Mouse (Mus musculus): Measurements from ENCODE around the gene Knop1. TPM values are rescaled to one million over a fixed set of nuclear protein-coding genes. Genes with fewer than 3 reads are reported as not detected.

The Knop1 gene
- polyA plus RNA-seq, 1 experiment from 2014 or later: 76.1 TPM

DNA sequence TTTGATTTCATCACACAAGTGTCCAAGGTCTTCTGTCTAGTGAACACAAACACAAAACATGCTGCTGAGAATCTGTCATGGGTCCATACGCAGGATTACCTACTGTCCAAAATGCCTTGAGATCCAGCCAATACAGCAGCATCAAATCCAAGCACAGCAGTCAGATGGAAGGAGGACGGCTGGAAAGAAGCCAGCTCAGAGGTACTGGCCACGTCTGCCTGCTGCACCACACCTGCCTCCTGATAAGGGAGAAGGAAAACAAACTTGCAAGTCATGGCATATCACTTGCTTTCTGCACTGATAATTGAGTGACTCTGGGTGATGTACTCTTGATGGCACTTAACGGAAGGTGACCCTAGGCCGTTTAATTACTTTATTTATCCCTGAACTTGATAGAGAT is 10.9 kb downstream of the Knop1 start:
- no peaks in the 10 kb centered on the region for H3K9me3 ChIP-seq
- peaks cover 14% of the 10 kb centered on the region; the same call in 1 of the 2 replicates for H3K4me1 ChIP-seq
- H3K4me2 ChIP-seq: no peak overlapping the region
- ATAC-seq (ENCODE audit: borderline replicate concordance, extremely low read depth, low FRiP score, low TSS enrichment): no peak
- H3K36me3 ChIP-seq: peaks cover 90% of the 10 kb centered on the region
- H3K27ac ChIP-seq: no peak overlapping the region
- no peaks in the 10 kb centered on the region for H3K27me3 ChIP-seq
- 66% methylated on average over 5 of the region's 5 CpGs for WGBS
- no peak overlapping the region for H3K4me3 ChIP-seq
- no peak overlapping the region for H3K9ac ChIP-seq

DNA sequence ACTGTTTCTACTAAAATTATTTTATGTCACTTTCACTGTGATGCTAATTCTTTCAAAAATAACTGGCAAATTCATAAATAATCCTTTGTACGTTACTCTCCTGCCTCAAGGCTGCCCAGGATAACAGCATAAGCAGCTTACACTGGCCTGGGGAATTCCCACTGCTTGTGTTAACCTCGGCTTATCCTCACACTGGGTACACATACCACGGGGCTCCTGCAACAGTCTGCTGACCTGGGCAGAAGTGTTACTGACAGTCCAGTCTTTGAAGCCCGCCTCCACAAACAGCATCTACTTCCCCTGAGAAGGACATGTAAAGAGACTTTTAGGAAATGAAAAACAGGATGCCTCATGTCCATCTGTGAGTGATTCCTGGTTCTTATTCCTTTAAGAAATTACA is 13.1 kb downstream of the Knop1 start:
- Histone ChIP-seq H3K4me2 (no peak overlapping the region), H3K4me1 (no peaks in the 10 kb centered on the region), H3K9ac (no peak overlapping the region), H3K4me3 (no peak overlapping the region), H3K36me3 (peaks cover 86% of the 10 kb centered on the region), H3K27me3 (no peaks in the 10 kb centered on the region), H3K9me3 (no peaks in the 10 kb centered on the region), H3K27ac (no peak overlapping the region)
- 64% methylated on average over 4 of the region's 4 CpGs for WGBS
- ATAC-seq (ENCODE audit: borderline replicate concordance, extremely low read depth, low FRiP score, low TSS enrichment): no peak

DNA sequence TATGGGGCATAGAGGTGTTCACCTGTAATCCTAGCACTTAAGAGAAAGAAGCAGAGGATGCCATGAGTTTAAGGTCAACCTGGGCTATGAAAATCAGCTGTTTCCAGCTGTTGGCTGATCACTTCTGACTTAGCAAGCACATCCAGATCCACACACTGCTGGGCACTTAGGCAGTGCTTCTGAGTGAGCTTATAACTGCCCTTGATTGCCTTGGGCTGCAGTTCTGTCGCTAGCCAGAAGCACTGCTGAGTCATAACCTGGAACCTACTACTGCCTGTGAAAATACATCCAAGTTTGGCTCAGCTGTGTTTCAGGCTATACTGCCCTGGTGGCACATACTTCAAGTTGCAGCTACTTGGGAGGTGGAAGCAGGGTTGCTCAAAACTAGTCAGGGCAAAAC is 14.3 kb downstream of the Knop1 start:
- ATAC-seq (ENCODE audit: borderline replicate concordance, extremely low read depth, low FRiP score, low TSS enrichment): no peak
- WGBS: 56% methylated on average over 1 of the region's 1 CpGs
- Histone ChIP-seq H3K4me2 (no peak overlapping the region), H3K9me3 (no peaks in the 10 kb centered on the region), H3K36me3 (peaks cover 83% of the 10 kb centered on the region), H3K4me1 (no peaks in the 10 kb centered on the region), H3K27ac (no peak overlapping the region), H3K4me3 (no peak overlapping the region), H3K27me3 (no peaks in the 10 kb centered on the region), H3K9ac (no peak overlapping the region)

DNA sequence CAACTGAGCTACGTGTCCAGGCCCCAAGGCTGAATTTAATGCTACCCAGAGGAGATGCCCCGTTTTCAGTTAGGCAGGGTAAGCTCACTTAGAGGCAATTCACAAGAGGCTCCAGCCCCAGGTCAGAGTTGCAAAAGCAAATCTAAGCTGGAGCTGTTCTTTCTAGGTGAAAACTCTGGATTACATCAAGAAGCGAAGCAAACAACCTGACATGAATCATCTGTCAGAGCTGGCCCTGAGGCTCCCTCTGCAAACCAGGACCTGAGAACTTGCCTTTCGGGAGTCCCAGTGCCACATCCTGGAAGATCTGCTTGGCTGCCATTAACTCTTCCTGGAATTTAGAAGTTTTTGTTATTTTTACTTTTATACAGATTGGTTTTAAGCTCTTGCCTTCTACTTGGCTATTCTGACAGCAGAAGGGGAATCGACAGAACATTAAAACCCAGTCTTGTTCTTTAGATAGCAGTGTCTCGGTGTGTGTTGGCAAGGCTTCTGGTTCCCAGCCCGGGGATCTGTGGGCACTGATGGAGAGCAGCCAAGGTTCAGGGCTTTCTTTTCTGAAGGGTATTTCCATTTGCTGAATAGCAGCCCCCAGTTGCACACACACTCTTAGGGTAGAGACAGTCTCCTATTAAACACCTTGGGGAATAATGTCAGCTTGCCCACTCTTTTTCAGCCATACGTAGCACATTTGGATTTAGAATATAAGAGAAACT is 14.9 kb downstream of the Knop1 start:
- Histone ChIP-seq H3K9me3 (no peaks in the 10 kb centered on the region), H3K4me1 (no peaks in the 10 kb centered on the region), H3K9ac (no peak overlapping the region), H3K4me3 (no peak overlapping the region), H3K27me3 (no peaks in the 10 kb centered on the region), H3K4me2 (no peak overlapping the region), H3K27ac (no peak overlapping the region), H3K36me3 (peaks cover 79% of the 10 kb centered on the region)
- WGBS: 76% methylated on average over 8 of the region's 8 CpGs
- ATAC-seq (ENCODE audit: borderline replicate concordance, extremely low read depth, low FRiP score, low TSS enrichment): no peak

DNA sequence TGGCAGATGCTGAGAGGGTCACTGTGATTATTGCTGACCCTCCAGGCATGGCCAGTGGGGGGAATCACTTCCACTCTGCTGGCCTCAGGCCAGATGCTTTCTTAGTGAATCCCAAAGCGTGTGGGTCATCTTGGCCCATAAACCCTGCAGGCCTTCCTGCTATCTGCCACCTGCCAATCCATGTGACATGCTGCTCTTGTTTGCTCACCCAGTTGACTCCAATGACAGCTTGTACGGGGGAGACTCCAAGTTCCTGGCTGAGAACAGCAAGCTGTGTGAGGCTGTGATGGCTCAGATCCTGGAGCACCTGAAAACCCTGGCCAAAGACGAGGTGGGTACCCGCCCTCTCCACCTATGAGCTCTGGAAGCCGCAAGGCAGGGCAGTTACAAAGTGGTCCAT is 18.2 kb downstream of the Knop1 start:
- Histone ChIP-seq H3K36me3 (peaks cover 72% of the 10 kb centered on the region), H3K4me3 (no peak overlapping the region), H3K27me3 (no peaks in the 10 kb centered on the region), H3K4me1 (no peaks in the 10 kb centered on the region), H3K4me2 (no peak overlapping the region), H3K27ac (no peak overlapping the region), H3K9ac (no peak overlapping the region), H3K9me3 (no peaks in the 10 kb centered on the region)
- WGBS: 83% methylated on average over 5 of the region's 5 CpGs
- ATAC-seq (ENCODE audit: borderline replicate concordance, extremely low read depth, low FRiP score, low TSS enrichment): no peak

DNA sequence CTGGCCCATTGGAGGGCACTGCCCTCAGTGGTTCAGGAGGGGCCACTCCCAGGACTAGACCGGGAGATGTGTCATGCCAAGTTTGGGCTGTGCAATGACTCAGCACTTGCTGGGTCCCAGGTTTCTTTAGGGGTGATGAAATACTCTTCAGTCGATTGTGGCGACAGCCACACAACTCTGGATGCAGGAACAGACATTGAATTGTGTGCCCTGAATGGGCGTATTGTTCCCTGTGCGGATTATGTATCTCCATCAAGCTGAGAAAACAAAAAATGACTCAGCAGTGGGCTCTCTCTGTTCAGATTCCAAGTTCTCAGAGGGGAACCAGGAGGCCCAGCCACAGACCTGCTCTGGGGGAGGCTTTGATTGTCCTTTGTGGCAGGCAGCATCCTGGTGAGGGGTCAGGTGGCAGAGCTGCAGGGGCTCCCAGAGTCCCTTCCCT is 28.1 kb downstream of the Knop1 start:
- Histone ChIP-seq H3K27ac (no peak overlapping the region), H3K9ac (no peak overlapping the region), H3K27me3 (no peaks in the 10 kb centered on the region), H3K36me3 (peaks cover 5% of the 10 kb centered on the region; the same call in 1 of the 2 replicates), H3K4me1 (no peaks in the 10 kb centered on the region), H3K9me3 (no peaks in the 10 kb centered on the region), H3K4me2 (no peak overlapping the region), H3K4me3 (no peak overlapping the region)
- 59% methylated on average over 5 of the region's 5 CpGs for WGBS
- ATAC-seq (ENCODE audit: borderline replicate concordance, extremely low read depth, low FRiP score, low TSS enrichment): 0 out of 2 replicates have a peak, but pooled peaks have one; percentile 16

DNA sequence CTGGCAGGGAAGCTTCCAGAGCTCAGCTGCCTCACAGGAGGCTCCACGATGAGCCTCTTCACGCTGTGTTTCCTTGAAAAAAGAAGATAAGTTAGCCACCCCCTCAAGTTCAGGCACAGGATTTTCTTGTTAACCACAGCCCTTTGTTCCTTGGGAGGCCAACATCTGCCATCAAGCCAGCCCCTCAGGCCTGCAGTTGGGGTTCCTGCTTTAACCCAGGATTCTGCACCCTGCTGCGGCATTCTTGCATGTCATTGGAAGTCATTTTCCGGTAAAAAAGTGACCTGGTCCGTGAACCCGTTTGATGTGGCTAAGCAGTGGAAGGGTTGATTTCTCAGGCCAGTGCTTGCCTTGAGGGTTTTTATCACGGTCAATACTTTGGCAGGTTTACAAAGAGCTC is 31.6 kb downstream of the Knop1 start:
- Histone ChIP-seq H3K4me1 (no peaks in the 10 kb centered on the region), H3K36me3 (peaks cover 4% of the 10 kb centered on the region; the same call in 1 of the 2 replicates), H3K4me2 (no peak overlapping the region), H3K4me3 (no peak overlapping the region), H3K27ac (no peak overlapping the region), H3K27me3 (no peaks in the 10 kb centered on the region), H3K9me3 (no peaks in the 10 kb centered on the region), H3K9ac (no peak overlapping the region)
- ATAC-seq (ENCODE audit: borderline replicate concordance, extremely low read depth, low FRiP score, low TSS enrichment): no peak
- 70% methylated on average over 7 of the region's 7 CpGs for WGBS

DNA sequence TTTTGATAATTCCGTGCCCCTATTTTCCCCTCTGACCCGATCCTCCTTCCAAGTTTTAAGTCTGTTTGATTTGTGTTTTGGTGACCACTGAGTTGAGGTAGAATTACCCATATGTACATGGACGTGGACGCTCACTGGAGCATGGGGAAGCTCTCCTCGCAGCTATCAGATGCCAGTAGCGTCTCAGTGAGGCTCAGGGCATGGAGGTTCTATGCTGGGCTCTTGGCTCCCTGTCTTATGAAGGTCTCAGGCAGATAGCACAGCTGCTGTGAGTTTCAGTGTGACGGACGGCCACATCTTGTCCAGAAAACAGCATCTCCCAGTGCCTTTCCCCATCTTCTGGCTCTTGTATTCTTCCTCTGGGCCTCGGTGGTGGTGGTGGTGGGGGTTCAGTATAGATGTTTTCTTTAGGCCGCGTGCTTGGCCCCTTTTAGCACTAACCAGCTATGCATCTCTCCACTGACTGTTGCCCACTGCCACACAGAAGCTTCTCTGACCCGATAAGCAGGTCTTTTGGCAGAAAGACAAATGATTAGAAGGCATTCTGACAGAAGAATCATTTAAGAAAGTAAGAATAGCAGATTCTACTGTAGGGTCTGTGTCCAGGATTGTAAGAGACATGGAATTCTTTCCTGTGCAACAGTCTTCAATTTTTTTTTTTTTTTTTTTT is 34.0 kb downstream of the Knop1 start:
- H3K9ac ChIP-seq: no peak overlapping the region
- H3K4me3 ChIP-seq: no peak overlapping the region
- H3K27ac ChIP-seq: no peak overlapping the region
- H3K27me3 ChIP-seq: no peaks in the 10 kb centered on the region
- no peaks in the 10 kb centered on the region for H3K4me1 ChIP-seq
- peaks cover 15% of the 10 kb centered on the region; the same call in 1 of the 2 replicates for H3K36me3 ChIP-seq
- no peak for ATAC-seq (ENCODE audit: borderline replicate concordance, extremely low read depth, low FRiP score, low TSS enrichment)
- no peaks in the 10 kb centered on the region for H3K9me3 ChIP-seq
- 86% methylated on average over 12 of the region's 12 CpGs for WGBS
- no peak overlapping the region for H3K4me2 ChIP-seq

DNA sequence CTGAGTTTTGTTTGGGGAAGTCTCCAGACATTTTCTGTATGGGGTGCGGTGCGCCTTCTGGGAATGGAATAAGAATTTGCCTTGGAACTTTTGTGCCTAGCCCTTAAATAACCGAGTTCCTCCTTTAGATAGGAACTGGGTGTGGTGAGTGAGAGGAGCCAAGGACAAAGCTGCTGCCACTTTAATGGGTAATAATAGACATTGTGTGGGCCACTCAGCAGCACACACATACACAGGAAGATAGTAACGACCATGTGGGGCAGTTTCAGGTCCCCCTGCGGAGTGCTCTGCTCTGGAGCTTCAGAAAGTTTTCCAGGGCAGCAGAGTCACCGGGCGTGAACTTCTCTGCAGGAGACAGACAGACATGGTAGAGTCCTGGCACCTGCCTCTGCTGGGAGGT is 34.7 kb downstream of the Knop1 start:
- Histone ChIP-seq H3K4me1 (no peaks in the 10 kb centered on the region), H3K4me2 (no peak overlapping the region), H3K36me3 (peaks cover 16% of the 10 kb centered on the region), H3K27ac (no peak overlapping the region), H3K9me3 (no peaks in the 10 kb centered on the region), H3K4me3 (no peak overlapping the region), H3K27me3 (no peaks in the 10 kb centered on the region), H3K9ac (no peak overlapping the region)
- WGBS: 66% methylated on average over 7 of the region's 7 CpGs
- ATAC-seq (ENCODE audit: borderline replicate concordance, extremely low read depth, low FRiP score, low TSS enrichment): no peak

DNA sequence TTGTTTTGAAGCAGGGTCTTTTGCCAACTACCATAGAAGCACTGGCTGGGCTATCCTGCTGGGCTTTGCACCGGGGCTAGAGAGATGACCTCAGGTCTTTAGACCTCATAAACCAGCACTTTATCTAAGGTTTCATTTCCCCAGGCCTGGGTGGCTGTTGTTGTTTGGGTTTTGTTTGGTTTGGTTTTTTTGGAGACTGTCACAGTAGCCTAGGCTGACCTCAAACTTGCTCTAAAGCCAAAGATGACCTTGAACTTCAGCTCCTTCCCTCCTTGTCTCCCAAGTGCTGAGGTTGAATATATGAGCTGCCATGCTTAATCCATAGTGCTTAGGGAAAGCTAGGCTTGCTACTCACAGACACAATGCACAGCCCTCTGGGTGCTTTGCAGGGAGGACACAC is 36.4 kb downstream of the Knop1 start:
- 70% methylated on average over 1 of the region's 1 CpGs for WGBS
- no peaks in the 10 kb centered on the region for H3K9me3 ChIP-seq
- H3K4me1 ChIP-seq: no peaks in the 10 kb centered on the region
- no peak overlapping the region for H3K9ac ChIP-seq
- no peak overlapping the region for H3K27ac ChIP-seq
- no peak overlapping the region for H3K4me2 ChIP-seq
- H3K4me3 ChIP-seq: no peak overlapping the region
- peaks cover 21% of the 10 kb centered on the region; the same call in 1 of the 2 replicates for H3K36me3 ChIP-seq
- H3K27me3 ChIP-seq: no peaks in the 10 kb centered on the region
- ATAC-seq (ENCODE audit: borderline replicate concordance, extremely low read depth, low FRiP score, low TSS enrichment): no peak

DNA sequence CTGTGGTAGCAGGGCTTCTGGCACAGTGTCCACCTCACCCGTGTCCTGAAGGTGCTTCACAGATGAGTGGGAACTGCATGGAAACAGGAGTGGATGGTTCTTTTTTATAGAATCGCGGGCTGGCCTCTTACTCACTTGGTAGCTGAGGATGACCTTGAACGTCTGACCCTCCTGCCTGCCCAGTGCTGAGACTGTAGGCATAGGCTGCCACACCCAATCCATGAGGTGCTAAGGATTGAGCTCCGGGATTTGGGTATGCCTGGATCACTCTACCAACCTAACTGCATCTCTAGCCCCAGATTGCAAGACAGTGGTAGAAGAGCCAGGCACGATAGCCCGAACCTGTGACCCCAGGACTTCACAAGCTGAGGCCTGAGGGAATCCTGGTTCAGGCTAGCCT is 38.3 kb downstream of the Knop1 start:
- no peaks in the 10 kb centered on the region for H3K4me1 ChIP-seq
- H3K9ac ChIP-seq: no peak overlapping the region
- peaks cover 27% of the 10 kb centered on the region; the same call in 1 of the 2 replicates for H3K36me3 ChIP-seq
- 93% methylated on average over 7 of the region's 7 CpGs for WGBS
- no peak overlapping the region for H3K4me2 ChIP-seq
- no peaks in the 10 kb centered on the region for H3K27me3 ChIP-seq
- ATAC-seq (ENCODE audit: borderline replicate concordance, extremely low read depth, low FRiP score, low TSS enrichment): no peak
- H3K27ac ChIP-seq: no peak overlapping the region
- H3K9me3 ChIP-seq: no peaks in the 10 kb centered on the region
- H3K4me3 ChIP-seq: no peak overlapping the region

DNA sequence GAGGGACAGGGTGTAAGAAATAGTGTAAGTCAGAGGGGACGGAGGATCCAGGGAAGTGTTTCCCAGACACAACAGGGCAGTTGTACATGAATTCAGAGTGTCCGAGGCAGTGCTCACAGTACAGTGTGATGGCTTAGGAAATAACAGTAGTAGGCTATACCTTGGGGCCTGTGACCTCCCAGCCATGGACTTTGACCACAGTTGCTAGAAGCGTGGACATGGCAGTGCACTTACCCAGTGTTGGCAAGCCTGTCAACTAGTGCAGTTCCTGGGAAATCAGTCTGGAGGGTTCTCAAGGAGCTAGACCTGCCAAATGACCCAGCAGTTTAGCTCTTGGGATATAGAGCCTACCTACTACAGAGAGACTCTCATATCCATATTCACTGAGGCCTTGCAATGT is 39.8 kb downstream of the Knop1 start:
- Histone ChIP-seq H3K36me3 (peaks cover 27% of the 10 kb centered on the region; the same call in 1 of the 2 replicates), H3K4me2 (no peak overlapping the region), H3K4me1 (no peaks in the 10 kb centered on the region; the same call in 1 of the 2 replicates), H3K9me3 (no peaks in the 10 kb centered on the region), H3K9ac (no peak overlapping the region), H3K27ac (no peak overlapping the region), H3K27me3 (no peaks in the 10 kb centered on the region), H3K4me3 (no peak overlapping the region)
- ATAC-seq (ENCODE audit: borderline replicate concordance, extremely low read depth, low FRiP score, low TSS enrichment): no peak
- 93% methylated on average over 3 of the region's 3 CpGs for WGBS

Measured in lung, embryonic 15.5 days (tissue).